Mouse (Mus musculus) 416B (cell line): ENCODE results near the gene Rps5.
"Not testable (repeated sequence)": the region's sequence is repeated elsewhere in the genome, so short reads cannot be mapped to it uniquely, and the experiment has no call there.

Experiments used
- DNase-seq: peaks from one replicate; pipeline ENCODE4 v3.0.0; 2011; ENCODE audit warnings: low read depth

Rps5 gene

GRCm38 (mm10) chr7:12927693-12928589 is 5.9 kb downstream of the Rps5 start:
- no peak for DNase-seq

- DNase-seq = no peak
Observed at GRCm38 (mm10) chr7:12933615-12934140, 11.6 kb downstream of the Rps5 start.

GRCm38 (mm10) chr7:12934808-12935207 is 12.7 kb downstream of the Rps5 start:
- DNase-seq = no peak

GRCm38 (mm10) chr7:12937254-12937803 is 15.2 kb downstream of the Rps5 start:
- DNase-seq = not testable (repeated sequence)

GRCm38 (mm10) chr7:12940599-12940998 is 18.5 kb downstream of the Rps5 start:
- DNase-seq = no peak

- peak; percentile 62 for DNase-seq
Observed at GRCm38 (mm10) chr7:12943488-12943887, 21.4 kb downstream of the Rps5 start.

- peak; percentile 97 for DNase-seq
Observed at GRCm38 (mm10) chr7:12949032-12949871, 27.2 kb downstream of the Rps5 start.

- no peak for DNase-seq
Observed at GRCm38 (mm10) chr7:12949872-12950229, 27.8 kb downstream of the Rps5 start.

GRCm38 (mm10) chr7:12954896-12955295 is 32.8 kb downstream of the Rps5 start:
- DNase-seq = peak; percentile 85

- DNase-seq = peak; percentile 41
Observed at GRCm38 (mm10) chr7:12957511-12957910, 35.4 kb downstream of the Rps5 start.

GRCm38 (mm10) chr7:12958948-12959347 is 36.9 kb downstream of the Rps5 start:
- no peak for DNase-seq

- DNase-seq = no peak
Observed at GRCm38 (mm10) chr7:12959718-12960117, 37.6 kb downstream of the Rps5 start.

- DNase-seq = peak; percentile 92
Observed at GRCm38 (mm10) chr7:12961511-12962141, 39.5 kb downstream of the Rps5 start.

GRCm38 (mm10) chr7:12965678-12966091 is 43.6 kb downstream of the Rps5 start, which contains the start of gene Zfp324:
Zfp324 (plus strand) TSS chr7:12965838.
- DNase-seq = peak; percentile 94

- DNase-seq = peak; percentile 55
Observed at GRCm38 (mm10) chr7:12966104-12966845, 44.2 kb downstream of the Rps5 start.

GRCm38 (mm10) chr7:12970906-12971305 is 48.8 kb downstream of the Rps5 start:
- DNase-seq = no peak
